Mouse (Mus musculus): ENCODE measurements at regions not wholly inside any gene's neighbourhood (a gene's known extent, or its start where the extent isn't known, plus 50 kb on each side); places are given as distances from the start of the nearest gene placed in this dataset.
"Not testable (repeated sequence)": the region's sequence is repeated elsewhere in the genome, so short reads cannot be mapped to it uniquely, and the experiment has no call there.

DNA sequence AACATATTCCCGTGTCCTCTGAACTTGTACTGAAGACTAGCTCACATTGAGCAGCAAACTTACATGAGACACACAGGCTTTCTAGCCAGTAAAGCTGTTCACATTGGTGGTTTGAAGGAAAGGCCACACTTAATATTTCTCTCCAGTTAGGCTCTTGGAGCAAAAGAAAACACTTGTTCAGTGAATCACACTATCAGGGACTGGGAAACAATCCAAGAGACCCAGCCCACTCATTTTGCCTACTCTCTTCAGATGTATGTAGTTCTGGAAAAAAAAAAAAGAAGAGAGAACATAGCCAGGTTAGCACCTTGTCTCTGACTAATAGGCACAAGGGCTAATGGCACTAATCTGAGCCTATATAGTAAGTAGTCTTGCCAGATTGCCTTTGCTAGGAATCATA is 165.9 kb downstream of the Lyplal1 start:
- Histone ChIP-seq H3K36me3 (no peaks in the 10 kb centered on the region), H3K9me3 (replicated peaks) (no peaks in the 10 kb centered on the region), H3K27ac (replicated peaks) (no peak overlapping the region), H3K4me1 (no peaks in the 10 kb centered on the region), H3K4me3 (no peak overlapping the region), H3K27me3 (ENCODE audit: low read depth, poor library complexity, severe bottlenecking) (no peaks in the 10 kb centered on the region)
- DNase-seq (ENCODE audit: low spot score): no peak
- 91% methylated on average over 1 of the region's 1 CpGs for WGBS

DNA sequence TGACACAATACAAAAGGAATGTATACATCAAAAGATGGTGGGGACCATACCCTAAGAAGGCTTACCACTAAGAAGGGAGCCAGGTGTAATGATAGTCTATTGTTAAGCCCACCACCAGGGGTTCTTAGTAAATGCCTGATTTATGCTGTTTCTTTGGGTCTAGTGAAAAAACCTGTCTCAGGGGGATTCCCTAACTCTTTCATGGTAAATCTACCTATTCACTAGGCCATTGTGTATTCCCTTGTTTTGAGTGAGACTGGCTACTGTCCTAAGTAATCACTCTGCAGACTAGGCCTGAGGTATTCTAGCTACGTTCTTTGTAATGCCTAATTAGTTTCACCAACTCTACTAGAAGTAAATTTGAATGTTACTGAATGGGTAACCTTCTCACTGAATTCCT is 161.3 kb downstream of the Lyplal1 start:
- H3K36me3 ChIP-seq; H3K27me3 ChIP-seq (ENCODE audit: low read depth, poor library complexity, severe bottlenecking); H3K4me1 ChIP-seq; H3K4me3 ChIP-seq; H3K9me3 ChIP-seq (replicated peaks); DNase-seq (ENCODE audit: low spot score); H3K27ac ChIP-seq (replicated peaks): not testable (repeated sequence)
- 44% methylated on average over 1 of the region's 1 CpGs for WGBS

GRCm38 (mm10) chr1:185957557-185957956 is 159.6 kb downstream of the Lyplal1 start:
- DNase-seq (ENCODE audit: low spot score): no peak
- H3K27ac ChIP-seq (replicated peaks): no peak overlapping the region
- WGBS: 86% methylated on average over 3 of the region's 3 CpGs
- no peaks in the 10 kb centered on the region for H3K9me3 ChIP-seq (replicated peaks)
- H3K4me1 ChIP-seq: no peaks in the 10 kb centered on the region
- H3K36me3 ChIP-seq: no peaks in the 10 kb centered on the region
- no peaks in the 10 kb centered on the region for H3K27me3 ChIP-seq (ENCODE audit: low read depth, poor library complexity, severe bottlenecking)
- H3K4me3 ChIP-seq: no peak overlapping the region

DNA sequence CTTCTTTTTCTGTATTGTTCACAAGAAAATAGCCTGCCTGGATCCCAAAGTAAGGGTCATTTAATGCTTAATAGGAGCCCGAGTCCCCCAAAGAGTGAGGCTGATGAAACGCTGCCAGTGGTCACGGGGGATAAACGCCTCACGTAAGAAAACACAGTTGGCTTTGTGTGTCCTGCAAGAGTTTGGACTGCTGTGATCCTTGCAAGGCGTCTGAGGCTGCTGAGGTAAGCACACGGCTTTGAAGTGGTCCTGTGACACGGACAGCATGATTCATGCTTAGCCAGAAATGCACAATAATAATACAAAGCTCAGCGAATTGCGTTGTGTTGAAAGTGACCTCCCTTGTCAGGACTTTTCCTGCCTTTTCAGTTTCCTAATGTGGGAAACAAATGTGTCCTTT is 158.8 kb downstream of the Lyplal1 start:
- Histone ChIP-seq H3K36me3 (no peaks in the 10 kb centered on the region), H3K9me3 (replicated peaks) (no peaks in the 10 kb centered on the region), H3K27ac (replicated peaks) (no peak overlapping the region), H3K27me3 (ENCODE audit: low read depth, poor library complexity, severe bottlenecking) (no peaks in the 10 kb centered on the region), H3K4me1 (no peaks in the 10 kb centered on the region), H3K4me3 (no peak overlapping the region)
- no peak for DNase-seq (ENCODE audit: low spot score)
- WGBS: 84% methylated on average over 10 of the region's 10 CpGs

DNA sequence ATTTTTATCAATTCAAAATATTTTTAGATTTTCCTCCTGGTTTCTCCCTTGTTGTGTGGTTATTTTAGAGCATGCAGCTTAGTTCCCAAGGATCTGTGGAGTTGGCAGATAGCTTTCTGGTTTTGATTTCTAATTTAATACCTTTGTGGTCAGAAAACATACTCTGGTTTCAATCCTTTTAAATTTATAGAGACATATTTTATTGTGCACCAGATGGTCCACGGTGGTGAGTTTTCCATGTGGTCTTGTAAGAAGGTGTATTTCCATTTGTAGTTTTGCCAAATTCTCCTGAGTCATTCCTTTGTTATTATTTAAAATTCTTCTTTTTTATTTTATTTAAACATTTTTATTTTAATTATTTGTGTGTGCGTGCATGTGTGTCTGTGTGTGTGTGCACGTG is 154.5 kb downstream of the Lyplal1 start:
- H3K4me1 ChIP-seq: no peaks in the 10 kb centered on the region
- no peak overlapping the region for H3K4me3 ChIP-seq
- H3K36me3 ChIP-seq: no peaks in the 10 kb centered on the region
- H3K27me3 ChIP-seq (ENCODE audit: low read depth, poor library complexity, severe bottlenecking): no peaks in the 10 kb centered on the region
- H3K9me3 ChIP-seq (replicated peaks): no peaks in the 10 kb centered on the region
- H3K27ac ChIP-seq (replicated peaks): no peak overlapping the region
- no peak for DNase-seq (ENCODE audit: low spot score)
- WGBS: 87% methylated on average over 3 of the region's 3 CpGs

DNA sequence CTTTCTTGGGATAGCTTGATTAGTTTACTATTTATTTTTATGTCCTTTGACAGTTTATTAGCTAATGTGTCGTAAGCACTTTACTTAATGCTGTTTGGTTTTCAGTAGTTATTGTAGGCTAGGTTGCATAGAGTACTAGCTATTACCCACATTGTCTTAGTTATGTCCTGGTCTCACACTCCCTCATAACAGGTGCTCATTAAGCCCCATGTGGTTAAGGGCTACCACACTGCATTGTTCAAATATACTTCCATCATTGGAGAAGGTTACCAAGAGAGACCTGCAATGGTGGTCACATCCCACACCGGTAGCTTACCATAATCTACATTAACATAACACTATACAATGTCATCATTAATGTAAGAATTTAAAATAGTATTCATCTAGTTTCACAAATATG is 153.3 kb downstream of the Lyplal1 start:
- Histone ChIP-seq H3K4me1 (no peaks in the 10 kb centered on the region; the same call in 1 of the 2 replicates), H3K4me3 (no peak overlapping the region), H3K27me3 (ENCODE audit: low read depth, poor library complexity, severe bottlenecking) (no peaks in the 10 kb centered on the region), H3K27ac (replicated peaks) (no peak overlapping the region), H3K36me3 (no peaks in the 10 kb centered on the region), H3K9me3 (replicated peaks) (no peaks in the 10 kb centered on the region)
- DNase-seq (ENCODE audit: low spot score): no peak
- 98% methylated on average over 2 of the region's 2 CpGs for WGBS

GRCm38 (mm10) chr1:185964426-185964825 is 152.7 kb downstream of the Lyplal1 start:
- Histone ChIP-seq H3K4me3 (no peak overlapping the region), H3K27ac (replicated peaks) (no peak overlapping the region), H3K27me3 (ENCODE audit: low read depth, poor library complexity, severe bottlenecking) (no peaks in the 10 kb centered on the region), H3K4me1 (peaks cover 5% of the 10 kb centered on the region), H3K9me3 (replicated peaks) (no peaks in the 10 kb centered on the region), H3K36me3 (no peaks in the 10 kb centered on the region)
- no peak for DNase-seq (ENCODE audit: low spot score)
- WGBS: 89% methylated on average over 6 of the region's 6 CpGs

DNA sequence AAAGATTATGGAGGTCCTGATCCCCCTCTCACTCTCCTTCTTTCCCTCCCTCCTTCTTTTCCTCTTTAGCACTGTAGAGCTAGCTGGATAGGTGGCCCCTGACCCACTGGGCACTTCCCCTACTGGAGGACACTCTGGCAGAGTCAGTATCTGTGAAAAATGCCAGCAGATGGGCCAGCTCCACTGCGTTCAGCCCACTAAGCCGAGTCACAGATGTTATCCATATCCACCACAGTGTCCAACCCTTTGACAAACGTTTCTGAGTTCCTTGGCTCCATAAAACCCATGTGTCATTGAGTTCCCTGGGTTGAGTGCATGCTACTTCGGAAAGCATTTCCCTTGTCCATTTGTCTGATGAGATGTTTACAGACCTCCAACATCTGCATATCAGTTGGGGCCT is 149.9 kb downstream of the Lyplal1 start:
- WGBS: 89% methylated on average over 4 of the region's 4 CpGs
- no peak for DNase-seq (ENCODE audit: low spot score)
- H3K27ac ChIP-seq (replicated peaks): no peak overlapping the region
- no peaks in the 10 kb centered on the region for H3K9me3 ChIP-seq (replicated peaks)
- peaks cover 6% of the 10 kb centered on the region for H3K4me1 ChIP-seq
- H3K4me3 ChIP-seq: no peak overlapping the region
- H3K36me3 ChIP-seq: no peaks in the 10 kb centered on the region
- no peaks in the 10 kb centered on the region for H3K27me3 ChIP-seq (ENCODE audit: low read depth, poor library complexity, severe bottlenecking)

DNA sequence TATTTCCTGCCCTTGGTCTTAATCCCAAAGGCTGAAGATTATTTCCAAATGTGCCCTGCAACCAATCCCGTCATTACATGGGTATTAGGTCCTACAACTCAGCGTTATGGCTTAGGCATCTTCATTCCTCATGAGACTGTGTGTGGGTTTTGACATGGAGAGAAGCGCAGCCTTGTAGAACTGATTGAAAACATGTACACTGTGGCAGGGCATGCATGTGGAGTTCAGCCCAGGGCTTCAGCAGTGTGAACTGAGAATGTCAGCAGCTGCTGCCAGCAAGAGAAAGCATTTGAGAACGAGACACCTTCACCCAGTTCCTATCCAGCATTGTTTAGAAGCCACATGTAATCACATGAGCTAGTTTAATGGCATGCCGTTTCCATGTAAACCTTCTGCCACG is 149.3 kb downstream of the Lyplal1 start:
- H3K4me1 ChIP-seq: peaks cover 6% of the 10 kb centered on the region
- no peak for DNase-seq (ENCODE audit: low spot score)
- H3K36me3 ChIP-seq: no peaks in the 10 kb centered on the region
- 91% methylated on average over 6 of the region's 6 CpGs for WGBS
- no peak overlapping the region for H3K27ac ChIP-seq (replicated peaks)
- H3K9me3 ChIP-seq (replicated peaks): no peaks in the 10 kb centered on the region
- H3K4me3 ChIP-seq: no peak overlapping the region
- no peaks in the 10 kb centered on the region for H3K27me3 ChIP-seq (ENCODE audit: low read depth, poor library complexity, severe bottlenecking)

- Histone ChIP-seq H3K36me3 (no peaks in the 10 kb centered on the region), H3K27me3 (ENCODE audit: low read depth, poor library complexity, severe bottlenecking) (no peaks in the 10 kb centered on the region), H3K27ac (replicated peaks) (no peak overlapping the region), H3K4me1 (peaks cover 6% of the 10 kb centered on the region), H3K4me3 (no peak overlapping the region), H3K9me3 (replicated peaks) (no peaks in the 10 kb centered on the region)
- DNase-seq (ENCODE audit: low spot score): no peak
- WGBS: 89% methylated on average over 3 of the region's 3 CpGs
Observed at GRCm38 (mm10) chr1:185968642-185969041, 148.5 kb downstream of the Lyplal1 start.

DNA sequence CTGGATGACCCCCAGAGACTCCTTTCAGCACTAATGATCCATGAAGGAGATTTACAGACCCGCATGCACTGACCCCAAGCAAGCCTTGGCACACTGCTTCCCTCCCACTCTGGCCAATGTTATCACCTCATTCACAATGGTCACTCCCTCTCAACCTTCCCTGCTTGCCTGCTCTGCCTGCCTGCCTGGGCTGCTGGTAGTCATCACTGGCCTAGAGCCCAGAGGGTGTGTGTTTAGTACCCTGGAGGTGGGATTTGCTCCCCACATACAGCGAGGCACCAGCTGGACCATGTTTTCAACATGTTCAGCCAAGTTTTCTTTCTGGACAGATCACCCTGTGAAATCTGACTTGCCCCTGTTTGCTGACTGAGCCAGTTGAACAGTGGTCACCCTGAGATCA is 147.9 kb downstream of the Lyplal1 start:
- no peaks in the 10 kb centered on the region for H3K9me3 ChIP-seq (replicated peaks)
- peaks cover 6% of the 10 kb centered on the region for H3K4me1 ChIP-seq
- no peak overlapping the region for H3K27ac ChIP-seq (replicated peaks)
- H3K36me3 ChIP-seq: no peaks in the 10 kb centered on the region
- WGBS: 40% methylated on average over 2 of the region's 2 CpGs
- no peak for DNase-seq (ENCODE audit: low spot score)
- no peaks in the 10 kb centered on the region for H3K27me3 ChIP-seq (ENCODE audit: low read depth, poor library complexity, severe bottlenecking)
- H3K4me3 ChIP-seq: no peak overlapping the region

- 83% methylated on average over 2 of the region's 2 CpGs for WGBS
- H3K4me3 ChIP-seq: no peak overlapping the region
- DNase-seq (ENCODE audit: low spot score): no peak
- no peaks in the 10 kb centered on the region for H3K4me1 ChIP-seq
- H3K27me3 ChIP-seq (ENCODE audit: low read depth, poor library complexity, severe bottlenecking): no peaks in the 10 kb centered on the region
- H3K36me3 ChIP-seq: no peaks in the 10 kb centered on the region
- H3K27ac ChIP-seq (replicated peaks): no peak overlapping the region
- no peaks in the 10 kb centered on the region for H3K9me3 ChIP-seq (replicated peaks)
Observed at GRCm38 (mm10) chr1:185977075-185977474, 140.0 kb downstream of the Lyplal1 start.

DNA sequence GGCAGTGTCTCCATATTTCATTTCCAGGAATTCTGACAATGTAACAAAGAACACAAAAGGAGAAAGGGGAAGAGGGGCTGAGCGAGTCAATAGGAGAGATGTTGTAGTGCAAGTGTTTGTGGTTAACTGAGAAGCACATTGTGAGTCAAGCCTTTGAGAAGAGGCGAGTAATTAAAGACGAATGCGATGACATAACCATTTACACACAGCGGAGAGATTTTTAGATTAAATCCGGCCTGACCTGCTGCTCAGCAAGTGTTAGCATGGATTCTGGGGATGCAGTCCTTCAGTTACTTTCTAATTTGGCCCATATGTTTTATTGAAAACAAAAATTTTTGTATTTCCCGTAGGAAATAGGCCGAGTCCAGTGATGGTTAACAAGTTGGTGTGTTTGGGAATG is 127.7 kb downstream of the Lyplal1 start:
- H3K27me3 ChIP-seq (ENCODE audit: low read depth, poor library complexity, severe bottlenecking): no peaks in the 10 kb centered on the region
- whole genome bisulfite sequencing: 86% methylated on average over 8 of the region's 8 CpGs
- DNase-seq (ENCODE audit: low spot score): no peak
- H3K4me3 ChIP-seq: no peak overlapping the region
- H3K4me1 ChIP-seq: no peaks in the 10 kb centered on the region
- no peak overlapping the region for H3K27ac ChIP-seq (replicated peaks)
- H3K36me3 ChIP-seq: no peaks in the 10 kb centered on the region
- no peaks in the 10 kb centered on the region for H3K9me3 ChIP-seq (replicated peaks)

GRCm38 (mm10) chr1:186000066-186000465 is 117.0 kb downstream of the Lyplal1 start:
- not testable (repeated sequence) for H3K27me3 ChIP-seq (ENCODE audit: low read depth, poor library complexity, severe bottlenecking); H3K4me1 ChIP-seq; H3K9me3 ChIP-seq (replicated peaks); H3K27ac ChIP-seq (replicated peaks); H3K4me3 ChIP-seq; H3K36me3 ChIP-seq; DNase-seq (ENCODE audit: low spot score)
- WGBS: 86% methylated on average over 1 of the region's 1 CpGs
